In genomic region chr14:55886571-55887382, GRCm38 (mm10) we compare ENCODE assay signal across 8 mouse cellular contexts. TPM values are rescaled to one million over a fixed set of nuclear protein-coding genes. Genes with fewer than 3 reads are reported as not detected.
DNase-seq lines count a peak whose midpoint lies in the region; ATAC-seq and TF ChIP-seq lines count a peak whose summit lies in the region.

No protein-coding gene starts in this region.

- H3K4me1 ChIP-seq in heart, embryonic 12.5 days (replicated peaks), result peaks cover 33% of the 10 kb centered on the region
- peaks cover 29% of the 10 kb centered on the region for H3K4me1 ChIP-seq in testis, adult 2 months (ENCODE audit: control insufficient read depth, insufficient read depth, low read length)
- H3K4me1 ChIP-seq in limb, embryonic 13.5 days, result peaks cover 34% of the 10 kb centered on the region
- H3K4me1 ChIP-seq in stomach, postnatal 0 days (replicated peaks; ENCODE audit: control insufficient read depth, insufficient read depth), result peaks cover 2% of the 10 kb centered on the region; the same call in 1 of the 2 replicates

- TF ChIP-seq CTCF in testis, adult 2 months (IDR thresholded peaks at IDR 0.05; ENCODE audit: control insufficient read depth, insufficient read depth, insufficient replicate concordance, low read depth, low read length), result no peak
- TF ChIP-seq CTCF in stomach, postnatal 0 days (IDR thresholded peaks at IDR 0.05; ENCODE audit: low read depth), result no peak

- H3K9ac ChIP-seq in heart, embryonic 12.5 days, result peak overlapping the region; percentile 18
- peak overlapping the region; percentile 86 for H3K9ac ChIP-seq in limb, embryonic 13.5 days
- peak overlapping the region; percentile 45; the same call in 1 of the 2 replicates for H3K9ac ChIP-seq in stomach, postnatal 0 days (ENCODE audit: low read length)

- DNase-seq in heart, adult 8-10 months (ENCODE audit: low spot score), result no peak
- DNase-seq in testis, postnatal 14 days (ENCODE audit: low spot score), result no peak
- no peak for DNase-seq in stomach, postnatal 0 days (ENCODE audit: low spot score)
- DNase-seq in frontal cortex, postnatal 10 days (ENCODE audit: low spot score in 2 of 2), result no peak

- ATAC-seq in heart, embryonic 12.5 days (ENCODE audit: insufficient number of reproducible peaks, low FRiP score), result no peak
- no peak for ATAC-seq in limb, embryonic 13.5 days (ENCODE audit: low FRiP score, low read depth)
- no peak for ATAC-seq in stomach, postnatal 0 days (ENCODE audit: low FRiP score, low TSS enrichment)
- no peak for ATAC-seq in granulocyte monocyte progenitor cell, adult 5-6 weeks (replicated peaks; ENCODE audit: poor library complexity, severe bottlenecking)

- no peaks in the 10 kb centered on the region for H3K27me3 ChIP-seq in heart, embryonic 12.5 days (replicated peaks)
- H3K27me3 ChIP-seq in testis, adult 2 months (ENCODE audit: control insufficient read depth, insufficient read depth, low read length), result no peaks in the 10 kb centered on the region
- H3K27me3 ChIP-seq in limb, embryonic 13.5 days, result no peaks in the 10 kb centered on the region
- no peaks in the 10 kb centered on the region for H3K27me3 ChIP-seq in stomach, postnatal 0 days (ENCODE audit: control insufficient read depth, insufficient read depth, low read length)

- no peak overlapping the region for H3K27ac ChIP-seq in heart, embryonic 12.5 days (ENCODE audit: poor library complexity, severe bottlenecking)
- no peak overlapping the region for H3K27ac ChIP-seq in testis, adult 2 months (ENCODE audit: control insufficient read depth, insufficient read depth, low read depth, low read length)
- H3K27ac ChIP-seq in limb, embryonic 13.5 days, result no peak overlapping the region
- H3K27ac ChIP-seq in stomach, postnatal 0 days (replicated peaks), result peak overlapping the region; percentile 98; the same call in 1 of the 2 replicates

- TF ChIP-seq POLR2A in testis, adult 2 months (IDR thresholded peaks at IDR 0.05; ENCODE audit: control insufficient read depth, low read depth, low read length), result no peak

- no peaks in the 10 kb centered on the region for H3K9me3 ChIP-seq in heart, embryonic 12.5 days (replicated peaks)
- H3K9me3 ChIP-seq in limb, embryonic 13.5 days, result no peaks in the 10 kb centered on the region
- no peaks in the 10 kb centered on the region for H3K9me3 ChIP-seq in stomach, postnatal 0 days (ENCODE audit: control insufficient read depth, low read length)

- H3K4me3 ChIP-seq in heart, embryonic 12.5 days, result no peak overlapping the region
- H3K4me3 ChIP-seq in testis, adult 2 months (ENCODE audit: control insufficient read depth, low read depth, low read length), result peak overlapping the region; percentile 40
- peak overlapping the region; percentile 80 for H3K4me3 ChIP-seq in limb, embryonic 13.5 days
- no peak overlapping the region for H3K4me3 ChIP-seq in stomach, postnatal 0 days (ENCODE audit: low read depth, low read length)

- H3K4me2 ChIP-seq in heart, embryonic 12.5 days, result peak overlapping the region; percentile 93
- peak overlapping the region; percentile 84 for H3K4me2 ChIP-seq in limb, embryonic 13.5 days (replicated peaks)
- peak overlapping the region; percentile 80 for H3K4me2 ChIP-seq in stomach, postnatal 0 days (replicated peaks; ENCODE audit: low read depth)

- TF ChIP-seq EP300 in stomach, postnatal 0 days (optimal IDR thresholded peaks at IDR 0.05), result no peak

- WGBS in heart, embryonic 12.5 days, result 76% methylated on average over 24 of the region's 24 CpGs
- WGBS in limb, embryonic 13.5 days, result 83% methylated on average over 24 of the region's 24 CpGs
- 79% methylated on average over 24 of the region's 24 CpGs for WGBS in stomach, postnatal 0 days

- peaks cover 53% of the 10 kb centered on the region for H3K36me3 ChIP-seq in heart, embryonic 12.5 days
- H3K36me3 ChIP-seq in testis, adult 2 months (ENCODE audit: control insufficient read depth, insufficient read depth, low read length), result no peaks in the 10 kb centered on the region
- H3K36me3 ChIP-seq in limb, embryonic 13.5 days, result peaks cover 56% of the 10 kb centered on the region
- H3K36me3 ChIP-seq in stomach, postnatal 0 days (ENCODE audit: control insufficient read depth, insufficient read depth, low read length), result peaks cover 20% of the 10 kb centered on the region

RNA-seq across cellular contexts. Expression of gene Khnyn, which starts 2.0 kb away (rescaled TPM):
- polyA plus RNA-seq in heart, embryonic 12.5 days (2016; fragmentation: Nextera tagmentation; extraction: Ambion mirVana), result 19.8 TPM in 2 replicates
- total RNA-seq in heart, adult 8-10 months (2022), result 10 to 100 TPM in 2 of 4 experiments, 1 to 10 TPM in 2; 8.1 to 11.7 (median 10.3) TPM
- polyA plus RNA-seq in testis, adult 2 months (2012; rRNA removed), result 5.0 and 5.1 TPM in 2 replicates
- polyA plus RNA-seq in limb, embryonic 13.5 days (2015; fragmentation: Nextera tagmentation; extraction: Ambion mirVana), result 24.2 and 25.5 TPM in 2 replicates
- polyA plus RNA-seq in stomach, postnatal 0 days (2015; fragmentation: Nextera tagmentation; extraction: Ambion mirVana), result 6.4 and 7.5 TPM in 2 replicates
- 8.8 and 12.8 TPM in 2 replicates for total RNA-seq in granulocyte monocyte progenitor cell, adult 5-6 weeks (2014; fragmentation: Nextera tagmentation)
- total RNA-seq in granulocyte monocyte progenitor cell, adult 5-6 weeks (2017), result 12.4 and 14.7 TPM in 2 replicates

RNA-seq across cellular contexts. Expression of gene Cbln3, which starts 2.6 kb away (rescaled TPM):
- 0.32 and 0.57 TPM in 2 replicates for polyA plus RNA-seq in heart, embryonic 12.5 days (2016; fragmentation: Nextera tagmentation; extraction: Ambion mirVana)
- total RNA-seq in heart, adult 8-10 months (2022), result under 1 TPM in 1 of 4 experiments, not detected in 3; 0.06 TPM
- 1.0 and 1.1 TPM in 2 replicates for polyA plus RNA-seq in testis, adult 2 months (2012; rRNA removed)
- 0.17 and 0.31 TPM in 2 replicates for polyA plus RNA-seq in limb, embryonic 13.5 days (2015; fragmentation: Nextera tagmentation; extraction: Ambion mirVana)
- polyA plus RNA-seq in stomach, postnatal 0 days (2015; fragmentation: Nextera tagmentation; extraction: Ambion mirVana), result 0.56 and 0.65 TPM in 2 replicates
- not detected in 2 replicates for total RNA-seq in granulocyte monocyte progenitor cell, adult 5-6 weeks (2014; fragmentation: Nextera tagmentation)
- total RNA-seq in granulocyte monocyte progenitor cell, adult 5-6 weeks (2017), result not detected in 2 replicates

RNA-seq across cellular contexts. Expression of gene Sdr39u1, which starts 13.3 kb away (rescaled TPM):
- 38.2 and 40.4 TPM in 2 replicates for polyA plus RNA-seq in heart, embryonic 12.5 days (2016; fragmentation: Nextera tagmentation; extraction: Ambion mirVana)
- total RNA-seq in heart, adult 8-10 months (2022), result 100 to 1,000 TPM; 120 to 148 (median 130) TPM
- 50.7 and 55.1 TPM in 2 replicates for polyA plus RNA-seq in testis, adult 2 months (2012; rRNA removed)
- 98.8 and 104 TPM in 2 replicates for polyA plus RNA-seq in limb, embryonic 13.5 days (2015; fragmentation: Nextera tagmentation; extraction: Ambion mirVana)
- polyA plus RNA-seq in stomach, postnatal 0 days (2015; fragmentation: Nextera tagmentation; extraction: Ambion mirVana), result 48.4 and 52.0 TPM in 2 replicates
- 13.8 and 15.3 TPM in 2 replicates for total RNA-seq in granulocyte monocyte progenitor cell, adult 5-6 weeks (2014; fragmentation: Nextera tagmentation)
- 6.5 and 13.5 TPM in 2 replicates for total RNA-seq in granulocyte monocyte progenitor cell, adult 5-6 weeks (2017)

RNA-seq across cellular contexts. Expression of gene Nynrin, which starts 33.0 kb away (rescaled TPM):
- 33.3 and 38.2 TPM in 2 replicates for polyA plus RNA-seq in heart, embryonic 12.5 days (2016; fragmentation: Nextera tagmentation; extraction: Ambion mirVana)
- total RNA-seq in heart, adult 8-10 months (2022), result 10 to 100 TPM in 1 of 4 experiments, 1 to 10 TPM in 3; 4.4 to 11.5 (median 6.2) TPM
- 0.41 and 0.51 TPM in 2 replicates for polyA plus RNA-seq in testis, adult 2 months (2012; rRNA removed)
- 28.2 and 34.2 TPM in 2 replicates for polyA plus RNA-seq in limb, embryonic 13.5 days (2015; fragmentation: Nextera tagmentation; extraction: Ambion mirVana)
- polyA plus RNA-seq in stomach, postnatal 0 days (2015; fragmentation: Nextera tagmentation; extraction: Ambion mirVana), result 2.8 and 3.2 TPM in 2 replicates
- total RNA-seq in granulocyte monocyte progenitor cell, adult 5-6 weeks (2014; fragmentation: Nextera tagmentation), result 4.1 and 7.6 TPM in 2 replicates
- 2.4 and 3.3 TPM in 2 replicates for total RNA-seq in granulocyte monocyte progenitor cell, adult 5-6 weeks (2017)

RNA-seq across cellular contexts. Expression of gene Cma1, which starts 57.7 kb away (rescaled TPM):
- polyA plus RNA-seq in heart, embryonic 12.5 days (2016; fragmentation: Nextera tagmentation; extraction: Ambion mirVana), result not detected in 2 replicates
- total RNA-seq in heart, adult 8-10 months (2022), result 1 to 10 TPM in 2 of 4 experiments, under 1 TPM in 2; 0.57 to 1.2 (median 0.99) TPM
- 0.10 TPM in 1 of 2 replicates, not detected in the other for polyA plus RNA-seq in testis, adult 2 months (2012; rRNA removed)
- 10.7 and 11.9 TPM in 2 replicates for polyA plus RNA-seq in limb, embryonic 13.5 days (2015; fragmentation: Nextera tagmentation; extraction: Ambion mirVana)
- polyA plus RNA-seq in stomach, postnatal 0 days (2015; fragmentation: Nextera tagmentation; extraction: Ambion mirVana), result 15.4 and 17.5 TPM in 2 replicates
- total RNA-seq in granulocyte monocyte progenitor cell, adult 5-6 weeks (2014; fragmentation: Nextera tagmentation), result not detected in 2 replicates
- total RNA-seq in granulocyte monocyte progenitor cell, adult 5-6 weeks (2017), result 0.15 TPM in 1 of 2 replicates, not detected in the other

Comparison
In these comparisons a context has a peak if more than half of its experiments do, and no peak if none do; other contexts are left out.
1. H3K4me3 ChIP-seq: peak in testis, adult 2 months (single experiment) and limb, embryonic 13.5 days (single experiment); none in heart, embryonic 12.5 days (single experiment) and stomach, postnatal 0 days (single experiment).
2. H3K9ac ChIP-seq: peak in every context shown above with its lines; median percentile 86 in limb, embryonic 13.5 days; 45 in stomach, postnatal 0 days; 18 in heart, embryonic 12.5 days.
3. Peak in every context shown above with its lines, with median percentiles within 50 percentile points of each other: H3K4me2 ChIP-seq.